Mouse (Mus musculus) common myeloid progenitor, adult 5-6 weeks (primary cell): ENCODE data around the gene Zfp78. TPM values are rescaled to one million over a fixed set of nuclear protein-coding genes. Genes with fewer than 3 reads are reported as not detected.

Experiments used
- ATAC-seq: replicated peaks from 2 replicates; pipeline ENCODE4 v1.8.0; 2016; ENCODE audit warnings: low read depth, mild to moderate bottlenecking, moderate TSS enrichment, inconsistent platforms; ENCODE audit not compliant: poor library complexity, severe bottlenecking
- total RNA-seq: library from RNA; stranded (forward); fragments of 200-1000, 187-1606 nt; gene quantifications from 2 replicates; pipeline ENCODE4 v1.2.3, GENCODE M21; 2017

Zfp78 gene
- total RNA-seq, 1 experiment from 2014 or later = 8.2 TPM

DNA sequence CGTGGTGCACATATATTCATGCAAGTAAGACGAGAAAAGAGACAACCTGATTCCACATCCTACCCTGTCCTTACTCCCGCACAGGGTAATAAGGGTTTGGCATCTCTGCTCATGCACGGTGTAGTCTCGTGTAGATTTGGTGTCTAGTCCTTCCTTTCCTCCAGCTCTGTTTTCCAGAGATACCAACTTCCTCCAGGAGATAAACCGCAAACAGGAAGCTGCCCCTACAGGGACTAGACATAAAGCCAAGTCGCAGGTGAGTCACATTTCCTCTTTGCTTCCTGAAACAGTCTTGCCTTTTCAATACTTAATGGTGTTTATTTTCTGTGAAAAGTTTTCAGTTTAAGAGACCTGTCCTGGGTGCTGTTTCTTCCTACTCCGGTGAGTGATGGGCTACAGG, 20.9 kb downstream of the Zfp78 start:
- no peak for ATAC-seq

DNA sequence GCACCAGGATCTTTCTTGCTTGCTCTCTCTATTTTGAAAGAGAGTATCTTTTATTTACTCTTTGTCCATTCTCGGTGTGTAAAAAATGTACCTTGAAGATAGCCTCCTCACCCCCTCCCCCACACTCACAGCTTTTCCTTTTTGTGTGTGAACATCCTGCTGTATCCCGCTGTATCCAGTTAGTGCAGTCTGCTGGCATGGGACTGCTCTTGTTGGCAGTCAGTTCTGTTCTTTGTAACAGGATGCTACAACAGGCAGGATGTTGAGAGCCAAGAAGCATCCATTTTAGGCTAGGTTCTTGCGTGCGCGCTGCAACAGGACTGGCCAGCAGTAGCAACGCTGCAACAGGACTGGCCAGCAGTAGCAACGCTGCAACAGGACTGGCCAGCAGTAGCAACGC, 23.9 kb downstream of the Zfp78 start:
- ATAC-seq = no peak

DNA sequence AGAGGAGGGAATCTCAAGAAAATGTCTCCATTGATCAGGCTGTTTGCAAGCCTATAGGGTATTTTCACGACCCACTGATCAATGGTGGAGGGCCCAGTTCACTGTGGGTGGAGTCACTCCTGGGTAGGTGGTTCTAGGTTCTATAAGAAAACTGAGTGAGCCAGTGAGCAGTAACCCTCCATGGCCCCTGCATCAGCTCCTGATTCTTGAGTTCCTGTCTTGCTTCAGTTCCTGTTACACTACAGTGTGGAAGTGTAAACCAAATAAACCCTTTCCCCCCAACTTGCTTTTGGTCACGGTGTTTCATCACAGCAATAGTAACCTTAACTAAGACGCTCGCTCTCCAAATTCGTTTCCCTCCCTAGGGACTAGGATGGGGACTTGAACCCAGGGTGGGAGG, 25.9 kb downstream of the Zfp78 start:
- no peak for ATAC-seq

DNA sequence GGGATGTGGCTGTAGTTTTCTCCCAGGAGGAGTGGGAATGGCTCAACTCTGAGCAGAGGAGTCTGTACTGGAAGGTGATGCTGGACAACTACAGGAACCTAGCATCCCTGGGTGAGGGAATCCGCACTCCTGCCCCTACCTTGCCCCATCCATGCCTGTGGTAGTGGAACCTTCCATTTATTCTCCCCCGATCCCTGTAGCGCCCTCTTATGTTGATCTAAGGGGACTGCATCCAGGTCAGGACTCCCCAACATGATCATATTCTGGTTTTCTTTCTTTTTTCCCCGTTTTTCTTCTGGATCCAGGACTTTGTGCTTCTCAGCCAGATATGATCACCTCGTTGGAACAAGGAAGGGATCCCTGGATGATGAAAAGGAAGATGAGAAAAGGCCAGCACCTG, 26.4 kb downstream of the Zfp78 start:
- peak; percentile 39; the same call in 1 of the 2 replicates for ATAC-seq

DNA sequence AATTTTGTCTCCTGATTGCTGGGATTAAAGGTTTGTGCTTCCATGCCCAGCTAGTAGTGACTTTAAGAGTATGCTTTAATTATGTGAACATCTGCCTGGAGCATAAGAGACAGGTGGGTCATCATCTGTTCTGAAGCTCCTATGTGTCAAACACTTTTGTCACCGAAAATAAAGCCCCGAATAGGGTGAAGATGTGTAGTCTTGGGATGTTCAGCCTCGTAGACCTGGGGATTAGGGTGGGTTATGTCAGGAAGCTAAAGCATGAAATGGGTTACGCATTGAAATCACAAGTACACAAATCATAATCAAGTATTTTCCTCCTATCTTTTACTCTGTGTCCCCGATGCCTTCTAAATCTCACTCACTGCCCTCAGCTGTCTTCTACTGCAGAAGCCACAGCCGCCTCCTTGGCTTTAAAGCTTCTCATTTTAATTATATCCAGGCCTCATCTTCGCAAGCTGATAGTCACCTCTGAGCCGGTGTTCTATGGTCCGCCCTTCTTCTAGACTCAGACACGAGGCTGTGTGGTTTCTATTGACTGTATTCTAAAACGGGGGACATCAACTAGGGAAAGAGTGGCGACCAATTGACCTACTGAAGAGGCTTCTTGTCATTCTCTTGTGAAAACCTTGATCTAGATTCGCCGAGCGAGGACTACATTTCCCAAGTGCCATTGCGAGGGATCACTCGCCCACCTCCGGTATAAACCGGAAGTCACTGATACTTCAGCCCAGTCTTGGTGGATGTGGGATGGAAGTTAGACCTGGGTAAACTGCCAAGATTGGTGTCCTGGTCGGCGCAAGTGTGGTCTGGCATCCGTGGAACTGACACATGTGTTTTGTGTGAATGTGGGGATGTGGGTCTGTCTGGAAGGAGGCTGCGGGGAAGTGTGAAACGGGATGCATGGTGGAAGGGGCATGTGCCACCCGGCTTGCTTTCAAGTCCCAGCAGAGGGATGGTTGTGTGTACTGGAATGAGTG, 35.2 kb downstream of the Zfp78 start, which contains the start of gene Smim17:
Smim17 (plus strand) TSS at position 720 of the 980 bp plus-strand sequence.
- ATAC-seq = peak; percentile 98

DNA sequence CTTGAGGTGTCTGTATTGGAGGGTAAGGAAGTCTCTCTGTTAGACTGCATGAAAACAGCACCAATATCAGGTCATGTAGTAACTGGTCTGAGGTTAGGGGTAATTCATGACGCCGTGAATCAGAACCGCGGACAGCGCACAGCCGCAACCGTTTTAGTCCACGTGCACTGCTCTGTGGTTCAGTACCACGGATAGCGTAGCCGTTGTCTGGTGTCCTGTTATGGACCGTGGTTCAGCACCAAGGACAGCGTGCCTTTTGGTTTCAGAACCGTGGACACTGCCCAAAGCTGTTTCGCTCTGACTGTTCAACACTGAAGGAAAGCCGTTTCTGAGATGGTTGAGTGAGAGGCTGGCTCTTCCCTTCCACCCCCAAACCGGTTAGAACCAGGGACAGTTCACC, 47.0 kb downstream of the Zfp78 start, which contains the start of gene Gm20715:
Gm20715 (plus strand) TSS at position 235 of the 400 bp plus-strand sequence.
- peak; percentile 100 for ATAC-seq

DNA sequence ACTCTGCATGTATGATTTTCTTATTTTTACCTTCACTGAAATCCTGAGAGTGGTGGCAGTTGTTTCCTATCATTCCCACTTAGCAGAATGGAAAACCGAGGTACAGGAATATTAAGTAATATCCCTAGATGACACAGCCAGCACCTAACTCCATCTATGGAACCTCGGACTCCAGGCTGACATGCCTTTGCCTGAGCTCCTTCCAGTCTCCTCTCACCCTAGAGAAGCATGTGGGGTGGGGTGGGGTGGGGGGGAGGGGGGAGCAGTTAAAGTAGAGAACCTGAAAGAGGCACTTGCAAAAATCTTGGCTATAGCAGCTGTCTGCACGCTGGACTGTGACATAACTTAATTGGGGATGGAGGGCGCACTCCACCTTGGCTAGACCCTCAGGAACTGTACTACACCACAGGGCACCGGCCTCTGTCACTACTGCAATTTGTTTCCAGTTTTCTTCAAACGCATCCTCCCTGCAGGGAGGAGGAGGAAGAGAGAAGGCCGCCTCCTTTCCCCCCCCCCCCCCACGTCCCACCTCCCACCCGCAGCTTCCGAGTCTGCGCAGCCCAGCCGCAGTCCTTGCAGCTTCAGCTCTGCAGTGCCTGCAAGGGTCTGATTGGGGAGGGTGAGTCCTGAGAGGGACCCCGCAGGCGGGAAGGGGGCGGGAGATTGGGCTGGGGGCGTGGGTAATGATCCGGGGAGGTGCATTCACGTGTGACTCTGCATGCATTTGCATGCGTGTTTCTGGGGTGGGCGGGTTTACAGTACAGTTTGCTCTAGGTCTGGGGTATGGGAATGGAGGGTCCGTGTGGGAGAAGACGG, 51.8 kb downstream of the Zfp78 start:
- no peak for ATAC-seq

DNA sequence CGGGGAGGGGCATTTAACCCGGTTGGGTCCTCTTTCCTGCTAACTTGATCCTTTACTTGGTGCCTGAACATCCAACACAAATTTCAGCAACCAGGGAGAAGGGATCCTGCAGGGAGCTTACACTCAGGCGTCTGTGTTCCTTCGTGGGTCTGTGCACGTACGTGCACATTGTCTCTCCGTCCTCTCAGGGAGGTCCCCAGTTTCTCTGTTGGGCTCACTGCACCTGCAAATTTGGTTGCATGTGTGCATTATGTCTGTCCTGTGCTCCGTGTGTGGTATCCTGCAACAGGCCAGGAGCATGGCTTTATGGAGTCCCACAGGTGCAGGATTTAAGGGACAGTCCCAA, 52.3 kb downstream of the Zfp78 start:
- no peak for ATAC-seq

DNA sequence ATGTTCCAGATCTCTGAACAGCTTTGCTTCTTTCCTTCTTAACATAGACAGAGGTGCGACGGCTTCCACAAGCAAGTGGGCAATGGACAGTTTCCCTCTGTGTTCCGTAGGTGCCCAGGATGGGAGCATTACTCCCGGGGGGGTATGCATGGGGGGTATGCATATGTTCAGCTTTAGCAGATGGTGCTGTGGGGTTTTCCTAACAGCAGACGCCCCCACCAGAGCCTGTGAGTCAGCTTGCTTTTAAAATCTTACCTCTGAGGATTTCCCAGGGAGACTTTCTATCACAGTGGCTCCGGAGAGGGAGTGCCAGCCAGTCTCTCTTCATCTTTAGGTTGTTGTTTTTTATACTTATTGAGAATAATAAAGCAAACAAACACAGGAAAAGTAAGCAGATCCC, 56.8 kb downstream of the Zfp78 start:
- no peak for ATAC-seq

DNA sequence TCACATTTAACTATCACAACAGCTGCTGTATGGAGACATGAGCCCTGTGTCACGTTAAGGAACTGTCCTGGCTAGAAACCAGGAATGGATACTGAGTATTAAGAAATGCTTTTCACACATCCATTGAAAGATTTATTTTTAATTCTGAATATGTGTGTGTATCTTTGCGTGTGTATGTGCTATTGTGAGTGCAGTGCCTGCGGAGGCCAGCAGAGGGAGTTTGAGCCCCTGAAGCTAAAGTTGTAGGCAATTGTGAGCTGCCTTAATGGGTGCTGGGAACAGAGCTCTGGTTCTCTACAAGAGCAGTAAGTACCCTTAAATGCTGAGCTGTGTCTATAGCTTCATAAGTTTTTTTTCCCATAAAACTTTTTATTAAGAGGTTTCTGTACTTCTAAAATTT, 66.3 kb downstream of the Zfp78 start:
- ATAC-seq = no peak

DNA sequence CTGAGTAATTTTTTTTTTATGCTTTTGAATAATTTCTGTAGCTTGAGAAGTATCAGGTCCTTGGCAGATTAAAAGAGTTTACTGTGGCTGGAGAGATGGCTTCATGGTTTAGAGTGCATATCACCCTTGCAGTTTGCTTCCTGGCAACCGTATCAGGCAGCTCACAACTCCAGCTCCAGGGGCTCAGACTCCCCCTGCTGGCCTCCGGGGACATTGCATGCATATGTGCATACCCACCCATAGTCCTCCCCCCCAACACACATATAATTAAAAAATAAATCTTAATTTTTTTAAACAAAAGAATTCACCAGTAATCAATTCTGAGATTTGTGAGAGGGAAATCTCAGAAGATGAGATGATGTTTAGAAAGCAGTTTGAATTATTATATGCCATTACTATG, 67.3 kb downstream of the Zfp78 start:
- peak; percentile 87 for ATAC-seq

Other genes with a start within 250 kb of the Zfp78 start
- 20.0 and 25.5 TPM in 2 replicates for gene Zfp787, start 207.3 kb upstream of the Zfp78 start, total RNA-seq
- 15.2 and 31.9 TPM in 2 replicates for gene Zfp444, start 191.1 kb upstream of the Zfp78 start, total RNA-seq
- not detected in 2 replicates for gene Galp, start 166.2 kb upstream of the Zfp78 start, total RNA-seq
- gene Zscan5b, start 141.0 kb upstream of the Zfp78 start, total RNA-seq = not detected in 2 replicates
- not detected in 2 replicates for gene Epp13, start 110.6 kb upstream of the Zfp78 start, total RNA-seq
- 5.7 and 7.8 TPM in 2 replicates for gene Zfp667, start 76.7 kb upstream of the Zfp78 start, total RNA-seq
- gene Zfp583, start 32.0 kb upstream of the Zfp78 start, total RNA-seq = 3.1 and 3.7 TPM in 2 replicates
- gene Gm3854, start 19.5 kb upstream of the Zfp78 start, total RNA-seq = 0.39 and 1.2 TPM in 2 replicates
- gene Zfp28, start 20.0 kb downstream of the Zfp78 start, total RNA-seq = 1.4 and 2.1 TPM in 2 replicates
- not detected in 2 replicates for gene Smim17, start 35.4 kb downstream of the Zfp78 start, total RNA-seq
- not detected in 2 replicates for gene Gm20715, start 47.0 kb downstream of the Zfp78 start, total RNA-seq
- gene Olfr1344, start 75.4 kb downstream of the Zfp78 start, total RNA-seq = not detected in 2 replicates
- not detected in 2 replicates for gene Olfr1336, start 92.9 kb downstream of the Zfp78 start, total RNA-seq
- not detected in 2 replicates for gene Olfr1346, start 103.8 kb downstream of the Zfp78 start, total RNA-seq
- not detected in 2 replicates for gene Olfr5, start 123.7 kb downstream of the Zfp78 start, total RNA-seq
- not detected in 2 replicates for gene Olfr1347, start 136.5 kb downstream of the Zfp78 start, total RNA-seq
- not detected in 2 replicates for gene Olfr1348, start 145.5 kb downstream of the Zfp78 start, total RNA-seq
- not detected in 2 replicates for gene Olfr1349, start 159.7 kb downstream of the Zfp78 start, total RNA-seq
- gene Olfr1350, start 201.6 kb downstream of the Zfp78 start, total RNA-seq = not detected in 2 replicates